Mouse (Mus musculus) thymus, adult 2 months (tissue): ENCODE results near the gene Elavl4. TPM values are rescaled to one million over a fixed set of nuclear protein-coding genes. Genes with fewer than 3 reads are reported as not detected.

Source experiments
- DNase-seq: peaks from one replicate; pipeline ENCODE4 v3.0.0; 2021
- H3K27ac ChIP-seq: fragments of 200-500 bp; 2 replicates; pipeline ENCODE4 v1.5.1; 2012; ENCODE audit warnings: low read length, control low read depth; ENCODE audit not compliant: control insufficient read depth, insufficient read depth
- H3K27me3 ChIP-seq: fragments of 200-500 bp; 2 replicates; pipeline ENCODE4 v1.6.1; 2012; ENCODE audit warnings: mild to moderate bottlenecking, low read length, moderate library complexity, mixed read lengths; ENCODE audit not compliant: control insufficient read depth, insufficient read depth
- H3K36me3 ChIP-seq: fragments of 200-500 bp; 2 replicates; pipeline ENCODE4 v1.6.1; 2012; ENCODE audit warnings: mild to moderate bottlenecking, low read length, moderate library complexity; ENCODE audit not compliant: control insufficient read depth, insufficient read depth
- H3K4me1 ChIP-seq: fragments of 200-500 bp; replicated peaks from 2 replicates; pipeline ENCODE4 v1.6.1; 2012; ENCODE audit warnings: low read length; ENCODE audit not compliant: control insufficient read depth, insufficient read depth
- H3K4me3 ChIP-seq: fragments of 200-500 bp; 2 replicates; pipeline ENCODE4 v1.5.1; 2012; ENCODE audit warnings: mild to moderate bottlenecking, low read length, control low read depth, moderate library complexity; ENCODE audit not compliant: control insufficient read depth, insufficient read depth
- CTCF ChIP-seq: fragments of 200-500 bp; IDR thresholded peaks from 2 replicates; pipeline ENCODE4 v1.5.1; 2012; ENCODE audit warnings: mild to moderate bottlenecking, control low read depth, low read length, moderate library complexity, borderline replicate concordance; ENCODE audit not compliant: control insufficient read depth, poor library complexity, insufficient read depth; ENCODE audit errors: extremely low read depth
- POLR2A ChIP-seq: fragments of 200-500 bp; IDR thresholded peaks from 2 replicates; pipeline ENCODE4 v1.6.1; 2012; ENCODE audit warnings: mild to moderate bottlenecking, low read length, control low read depth, moderate library complexity; ENCODE audit not compliant: control insufficient read depth, poor library complexity, insufficient read depth; ENCODE audit errors: extremely low read depth
- WGBS: fragments of 180-500 bp; shearing (Covaris S2); methylation state at CpG from one replicate; pipeline ENCODE4 v1.1.7; 2018; 5-methylcytosine and 5-hydroxymethylcytosine counted together
- polyA plus RNA-seq: library from polyadenylated mRNA; depleted of rRNA; stranded (reverse); fragments of >200 nt; gene quantifications from 2 replicates; pipeline ENCODE4 v1.2.3, GENCODE M21; 2012

Elavl4 gene
- polyA plus RNA-seq, 1 experiment, result 3.0 TPM

DNA sequence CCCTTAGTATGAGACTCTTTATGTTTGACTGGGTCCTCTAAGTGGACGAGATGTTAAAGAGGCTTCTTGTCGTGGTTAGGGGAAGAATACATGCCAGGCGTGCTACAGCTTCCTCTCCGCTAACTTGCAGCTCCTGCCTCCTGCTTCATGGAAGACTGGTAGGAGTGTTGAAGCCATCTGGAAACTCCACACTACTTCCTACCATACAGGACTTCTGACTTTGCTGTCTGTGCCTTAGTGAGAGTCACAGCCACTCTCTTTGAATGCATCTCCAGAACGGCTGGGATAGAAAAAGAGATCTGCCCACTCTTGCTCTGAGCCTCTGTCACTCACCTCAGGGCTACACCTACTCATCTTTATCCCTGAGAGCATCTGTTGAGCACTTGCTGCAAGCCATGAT is 132.9 kb downstream of the Elavl4 start:
- TF ChIP-seq CTCF, result no peak
- no peak for TF ChIP-seq POLR2A
- no peaks in the 10 kb centered on the region for H3K4me1 ChIP-seq
- H3K27me3 ChIP-seq, result no peaks in the 10 kb centered on the region
- no peak overlapping the region for H3K27ac ChIP-seq
- WGBS, result 81% methylated on average over 5 of the region's 5 CpGs
- DNase-seq, result no peak
- H3K4me3 ChIP-seq, result no peak overlapping the region
- H3K36me3 ChIP-seq, result no peaks in the 10 kb centered on the region

DNA sequence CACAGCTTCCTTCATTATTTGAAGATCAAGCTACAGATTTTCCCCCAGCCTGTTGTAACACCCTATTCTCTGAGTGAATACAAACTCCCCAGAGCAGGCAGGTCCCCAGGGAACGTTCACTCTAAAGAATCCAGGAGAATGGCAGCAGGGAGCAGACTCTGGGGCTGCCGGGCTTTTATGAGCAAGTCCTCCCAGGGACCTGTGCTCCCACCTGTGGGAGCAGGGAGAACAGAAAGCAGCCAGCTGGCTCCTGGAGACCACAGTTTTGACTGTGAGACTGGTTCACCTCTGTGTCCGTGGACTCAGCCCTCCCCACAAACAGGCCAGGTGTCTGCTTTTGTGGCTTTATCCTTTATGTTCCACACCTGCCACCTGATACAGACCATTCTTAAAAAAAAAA is 134.2 kb downstream of the Elavl4 start:
- H3K4me1 ChIP-seq, result no peaks in the 10 kb centered on the region
- H3K27ac ChIP-seq, result no peak overlapping the region
- WGBS, result 82% methylated on average over 3 of the region's 3 CpGs
- no peaks in the 10 kb centered on the region for H3K36me3 ChIP-seq
- no peak for DNase-seq
- no peak overlapping the region for H3K4me3 ChIP-seq
- TF ChIP-seq POLR2A (no peak), CTCF (no peak)
- H3K27me3 ChIP-seq, result no peaks in the 10 kb centered on the region

DNA sequence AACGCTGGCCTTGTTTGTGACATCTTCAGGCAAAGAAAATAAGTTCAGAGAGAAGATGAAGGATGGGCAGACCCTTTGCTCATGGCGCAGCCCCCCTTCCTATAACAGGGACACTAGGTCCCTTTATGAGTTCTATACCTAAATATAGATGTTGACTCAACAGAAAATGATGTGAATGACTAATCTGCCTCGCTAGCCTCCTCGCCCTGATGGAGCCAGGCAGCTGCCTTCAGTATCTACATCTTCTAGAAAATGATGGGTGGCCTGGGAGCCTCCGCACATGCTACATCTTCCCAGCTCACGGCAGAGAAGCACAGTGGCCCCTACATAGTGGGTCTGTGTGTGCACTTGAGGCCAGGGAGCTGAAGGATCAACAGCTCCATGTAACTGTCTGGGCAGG is 137.2 kb downstream of the Elavl4 start:
- Histone ChIP-seq H3K4me1 (no peaks in the 10 kb centered on the region), H3K36me3 (no peaks in the 10 kb centered on the region), H3K27ac (no peak overlapping the region), H3K27me3 (no peaks in the 10 kb centered on the region), H3K4me3 (no peak overlapping the region)
- DNase-seq, result no peak
- TF ChIP-seq CTCF (no peak), POLR2A (no peak)
- 96% methylated on average over 6 of the region's 6 CpGs for WGBS

DNA sequence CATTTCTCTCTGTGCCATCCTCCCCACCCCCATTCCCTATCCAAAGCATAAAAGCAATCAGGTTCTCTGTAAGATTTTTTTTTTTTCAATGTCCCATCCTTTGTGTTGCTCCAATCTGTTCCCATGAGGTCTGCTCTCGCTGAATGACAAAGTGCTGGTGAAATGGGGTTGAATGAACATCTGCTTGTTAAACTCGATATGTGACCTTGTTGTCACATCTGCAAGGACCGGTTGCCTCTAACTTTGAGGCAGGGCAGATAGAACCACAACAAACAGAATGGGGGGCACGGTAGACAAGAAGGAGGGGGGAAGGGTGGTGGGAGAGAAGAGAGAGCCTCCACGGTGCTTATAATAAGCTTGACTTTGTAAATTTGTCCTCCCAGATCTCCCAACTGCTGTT is 138.0 kb downstream of the Elavl4 start:
- no peaks in the 10 kb centered on the region for H3K27me3 ChIP-seq
- TF ChIP-seq POLR2A, result no peak
- no peak for TF ChIP-seq CTCF
- no peak overlapping the region for H3K4me3 ChIP-seq
- no peaks in the 10 kb centered on the region for H3K4me1 ChIP-seq
- H3K27ac ChIP-seq, result no peak overlapping the region
- no peaks in the 10 kb centered on the region for H3K36me3 ChIP-seq
- DNase-seq, result no peak
- WGBS, result 81% methylated on average over 5 of the region's 5 CpGs

DNA sequence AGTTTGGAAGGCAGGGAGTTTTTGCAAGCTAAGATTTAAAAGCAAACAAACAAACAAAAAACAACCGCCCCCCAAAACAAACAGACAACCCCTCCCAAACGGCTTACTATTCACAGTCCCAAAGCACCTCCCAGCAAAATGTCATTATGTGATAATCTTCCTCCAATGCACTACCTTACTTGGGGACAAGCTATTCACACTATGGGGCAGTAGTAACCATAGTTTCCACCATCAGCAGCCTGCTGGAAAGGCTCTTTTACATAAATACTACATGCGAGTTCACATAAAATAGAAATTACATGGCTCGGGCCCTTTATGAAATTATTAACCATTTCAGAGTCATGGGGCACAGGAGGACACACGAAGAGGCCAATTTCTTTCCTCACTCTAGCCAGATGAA is 141.5 kb downstream of the Elavl4 start:
- 92% methylated on average over 5 of the region's 5 CpGs for WGBS
- TF ChIP-seq CTCF, result no peak
- TF ChIP-seq POLR2A, result no peak
- DNase-seq, result no peak
- Histone ChIP-seq H3K27me3 (no peaks in the 10 kb centered on the region), H3K36me3 (no peaks in the 10 kb centered on the region), H3K4me1 (no peaks in the 10 kb centered on the region), H3K27ac (no peak overlapping the region), H3K4me3 (no peak overlapping the region)

DNA sequence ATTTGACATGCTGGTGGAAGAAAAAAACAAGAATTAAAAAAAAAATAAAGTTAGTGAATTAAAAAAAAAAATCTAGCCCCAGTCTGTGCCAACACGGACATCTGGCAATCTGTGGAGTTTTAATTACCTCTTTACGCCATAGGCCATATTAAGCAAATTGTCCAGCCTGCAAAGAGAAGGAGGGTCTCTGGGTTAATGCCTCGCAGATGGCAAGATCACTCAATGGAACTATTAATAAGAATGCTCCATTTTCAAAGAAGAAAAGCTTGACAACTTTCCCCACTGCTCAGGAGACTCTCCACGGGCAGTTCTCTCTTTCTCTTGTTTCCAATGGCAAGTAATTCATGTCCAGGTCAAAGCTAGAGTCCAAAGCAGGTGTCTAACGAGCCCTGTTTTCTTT is 142.1 kb downstream of the Elavl4 start:
- no peak overlapping the region for H3K27ac ChIP-seq
- no peaks in the 10 kb centered on the region for H3K27me3 ChIP-seq
- no peaks in the 10 kb centered on the region for H3K4me1 ChIP-seq
- H3K36me3 ChIP-seq, result no peaks in the 10 kb centered on the region
- H3K4me3 ChIP-seq, result no peak overlapping the region
- 88% methylated on average over 5 of the region's 5 CpGs for whole genome bisulfite sequencing
- TF ChIP-seq CTCF (no peak), POLR2A (no peak)
- no peak for DNase-seq

DNA sequence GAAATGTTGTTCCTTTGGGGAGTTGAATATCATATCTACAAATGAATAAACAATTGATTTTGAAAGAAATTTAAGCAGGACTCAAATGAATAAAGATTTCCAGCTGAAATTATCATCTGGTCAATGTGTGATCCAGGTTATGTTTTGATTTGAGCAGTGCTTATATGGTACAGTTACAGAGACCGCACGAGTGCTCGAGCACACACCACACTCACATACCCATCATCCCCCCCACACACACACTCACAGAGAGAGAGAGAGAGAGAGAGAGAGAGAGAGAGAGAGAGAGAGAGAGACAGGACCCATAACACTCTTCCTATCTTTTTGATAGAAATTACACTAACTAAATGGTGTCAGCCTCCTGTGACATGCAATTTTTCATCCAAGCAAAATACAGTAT is 150.0 kb downstream of the Elavl4 start:
- Histone ChIP-seq H3K27ac (no peak overlapping the region), H3K4me1 (no peaks in the 10 kb centered on the region), H3K27me3 (no peaks in the 10 kb centered on the region), H3K4me3 (no peak overlapping the region), H3K36me3 (no peaks in the 10 kb centered on the region)
- no peak for DNase-seq
- TF ChIP-seq CTCF (no peak), POLR2A (no peak)
- 93% methylated on average over 3 of the region's 3 CpGs for WGBS
